Mouse (Mus musculus) urinary bladder, postnatal 10 days (tissue): Measurements from ENCODE around the gene Shtn1.

Experiments
- DNase-seq: peaks from one replicate; pipeline ENCODE4 v3.0.0; 2022; ENCODE audit warnings: low spot score

Gene Shtn1

GRCm38 (mm10) chr19:59052053-59052452 is 23.8 kb downstream of the Shtn1 start:
- no peak for DNase-seq

DNA sequence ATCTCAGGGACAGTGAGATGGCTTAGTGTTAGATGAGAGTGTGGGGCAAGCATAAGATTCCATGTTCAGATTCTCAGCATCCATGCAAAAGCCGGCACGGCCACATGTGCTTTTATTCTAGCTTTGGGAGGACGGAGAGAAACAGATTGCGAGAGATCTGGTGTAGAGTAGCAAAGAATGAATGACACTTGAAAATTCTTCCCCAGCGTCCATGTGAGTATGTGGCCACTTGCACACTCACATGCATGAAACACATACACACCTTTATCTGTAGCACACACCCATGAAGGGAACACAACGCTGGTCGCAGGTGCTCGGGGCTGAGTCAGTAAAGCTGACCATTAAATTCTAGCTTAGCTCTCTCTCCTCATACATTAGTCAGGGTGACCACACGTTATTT is 24.3 kb downstream of the Shtn1 start:
- no peak for DNase-seq

DNA sequence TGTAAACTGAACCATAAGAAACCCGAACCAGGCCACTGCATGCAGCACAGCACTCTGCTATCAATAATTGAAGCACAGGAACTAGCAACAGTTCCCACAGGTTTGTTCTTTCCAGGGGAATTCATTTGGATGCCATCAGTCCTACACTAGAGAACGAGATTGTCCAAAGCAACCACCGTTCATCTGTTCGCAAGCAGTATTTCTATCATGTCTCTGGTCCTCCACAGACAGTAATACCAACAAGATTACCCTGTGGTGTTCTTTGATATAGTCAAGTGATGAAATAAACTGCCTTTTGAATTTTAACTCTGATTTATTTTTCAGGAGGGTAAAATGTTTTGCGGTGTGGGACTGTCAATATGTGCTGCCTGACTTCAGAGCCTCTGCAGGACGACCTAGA is 27.0 kb downstream of the Shtn1 start:
- no peak for DNase-seq

DNA sequence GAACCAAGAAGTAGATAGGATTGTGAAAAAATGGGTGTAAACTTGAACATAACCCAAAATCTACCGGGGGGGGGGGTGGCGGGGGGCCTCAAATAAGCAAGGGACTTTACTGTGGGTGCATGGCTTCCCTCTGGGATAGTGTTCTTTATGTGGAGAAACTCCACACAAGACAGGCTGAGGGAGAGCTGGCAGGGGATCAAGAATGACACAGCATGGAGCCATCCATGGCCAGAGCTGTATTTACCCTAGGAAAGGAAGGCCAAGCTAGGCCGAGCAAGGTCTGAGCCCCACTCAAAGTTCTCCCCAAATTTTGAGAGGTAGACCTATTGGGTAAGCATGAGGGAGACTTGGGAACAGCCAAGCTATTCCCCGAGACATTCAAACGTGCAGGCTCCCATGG is 28.4 kb downstream of the Shtn1 start:
- no peak for DNase-seq

DNA sequence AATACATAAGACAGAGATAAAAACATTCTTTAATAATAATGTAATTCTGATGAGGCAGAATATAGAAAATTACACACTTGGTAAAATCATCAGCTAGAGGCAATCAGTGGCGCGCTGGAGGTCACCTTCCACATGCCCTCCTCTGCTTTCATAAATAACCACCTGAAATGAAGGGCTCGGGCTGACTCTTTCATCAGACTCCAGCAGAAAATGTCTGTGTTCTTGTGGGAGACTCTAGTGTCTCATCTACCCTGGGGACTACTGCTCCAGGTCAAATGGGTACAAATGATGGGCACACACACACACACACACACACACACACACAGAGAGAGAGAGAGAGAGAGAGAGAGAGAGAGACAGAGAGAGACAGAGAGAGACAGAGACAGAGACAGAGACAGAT is 34.8 kb downstream of the Shtn1 start:
- DNase-seq = no peak

GRCm38 (mm10) chr19:59038793-59039192 is 37.1 kb downstream of the Shtn1 start:
- no peak for DNase-seq

GRCm38 (mm10) chr19:59036811-59037210 is 39.1 kb downstream of the Shtn1 start:
- DNase-seq = no peak

DNA sequence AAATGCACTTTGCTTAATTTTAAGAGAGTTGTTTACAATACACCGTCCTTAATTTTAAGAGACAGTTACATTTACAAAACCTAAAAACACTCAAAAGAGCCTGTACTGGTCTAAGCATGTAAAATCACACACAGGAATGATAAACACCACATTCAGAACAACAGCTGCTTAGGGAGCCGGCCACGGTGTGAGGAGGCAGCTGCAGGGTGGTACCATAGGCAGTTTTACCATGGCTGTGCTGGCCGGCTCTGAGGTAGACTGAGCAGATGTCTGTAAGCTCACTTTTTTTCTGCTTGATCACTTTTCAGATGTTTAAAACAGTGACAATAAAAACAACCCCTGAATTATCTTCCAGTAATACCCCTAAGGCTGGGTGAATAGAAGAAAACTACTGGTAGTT is 42.7 kb downstream of the Shtn1 start:
- no peak for DNase-seq

DNA sequence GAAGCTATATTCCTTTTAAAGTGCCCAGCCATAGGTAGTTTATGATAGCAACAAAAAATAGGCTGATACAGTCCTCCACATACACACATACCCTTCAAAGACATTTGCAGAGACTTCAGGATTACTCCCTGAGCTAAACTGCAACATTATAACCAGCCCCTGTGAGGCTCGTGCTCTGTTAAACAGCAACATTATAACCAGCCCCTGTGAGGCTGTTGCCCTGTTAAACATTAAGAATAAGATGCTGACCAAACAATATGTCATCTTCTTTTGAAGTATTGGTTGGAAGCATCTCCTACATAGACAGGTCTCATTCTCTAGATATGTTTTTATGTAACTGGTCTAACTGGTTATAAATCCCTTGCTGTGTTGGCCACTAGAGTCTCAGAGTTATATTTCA is 45.7 kb downstream of the Shtn1 start:
- DNase-seq = no peak

DNA sequence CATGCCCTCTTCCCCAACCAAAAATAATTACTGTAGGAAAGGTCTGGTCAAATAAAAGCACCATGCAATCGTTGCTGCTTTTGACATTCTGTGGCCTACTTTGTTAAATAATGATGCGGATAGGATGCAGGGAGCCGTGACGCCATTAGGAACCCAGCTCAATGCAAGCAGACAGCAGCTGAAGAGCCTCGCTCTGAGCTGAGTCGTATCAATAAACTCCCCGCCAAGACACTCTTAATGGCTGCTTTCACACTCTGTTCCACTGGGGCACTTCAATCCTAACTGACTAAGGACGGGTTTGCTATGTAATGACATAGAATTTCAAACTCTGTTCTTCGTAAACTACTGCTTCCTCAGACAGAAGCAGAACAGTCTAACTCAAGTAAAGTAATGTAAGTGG is 46.9 kb downstream of the Shtn1 start:
- no peak for DNase-seq

DNA sequence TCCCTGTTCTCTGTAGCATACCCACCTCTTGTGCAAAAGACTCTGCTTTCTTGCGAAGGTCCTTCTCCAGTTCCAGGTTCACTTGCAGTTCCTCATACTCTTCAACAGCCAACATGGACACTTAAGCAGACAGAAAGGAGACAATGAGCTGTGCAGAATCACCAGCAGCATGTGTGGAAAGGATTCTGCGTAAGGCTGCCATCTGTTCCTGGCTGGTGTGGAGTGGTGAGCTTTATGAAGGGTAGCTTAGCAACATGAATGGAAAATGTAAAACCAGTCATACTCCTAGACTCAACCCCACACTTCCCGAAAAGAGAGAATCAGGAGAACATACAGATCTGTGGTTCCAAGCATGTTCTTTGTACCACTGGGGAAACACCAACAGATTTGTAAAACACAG is 47.8 kb downstream of the Shtn1 start:
- DNase-seq = no peak

GRCm38 (mm10) chr19:59023876-59024275 is 52.0 kb downstream of the Shtn1 start:
- no peak for DNase-seq

DNA sequence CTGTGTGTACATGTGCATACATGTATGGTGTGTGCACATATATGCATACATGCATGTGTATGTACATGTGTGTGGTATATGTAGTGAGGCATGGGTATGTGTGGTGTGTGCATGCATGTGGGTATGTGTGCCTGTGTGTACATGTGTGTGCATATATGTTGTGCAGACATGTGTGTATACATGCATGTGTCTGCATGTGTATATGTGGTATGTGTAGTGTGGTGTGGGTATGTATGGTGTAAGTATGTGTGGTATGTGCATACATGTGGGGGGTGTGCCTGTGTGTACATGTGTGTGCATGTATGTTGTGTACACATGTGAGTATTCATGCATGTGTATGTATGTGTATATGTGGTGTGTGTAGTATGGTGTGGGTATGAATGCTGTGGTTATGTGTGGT is 54.3 kb downstream of the Shtn1 start:
- no peak for DNase-seq

DNA sequence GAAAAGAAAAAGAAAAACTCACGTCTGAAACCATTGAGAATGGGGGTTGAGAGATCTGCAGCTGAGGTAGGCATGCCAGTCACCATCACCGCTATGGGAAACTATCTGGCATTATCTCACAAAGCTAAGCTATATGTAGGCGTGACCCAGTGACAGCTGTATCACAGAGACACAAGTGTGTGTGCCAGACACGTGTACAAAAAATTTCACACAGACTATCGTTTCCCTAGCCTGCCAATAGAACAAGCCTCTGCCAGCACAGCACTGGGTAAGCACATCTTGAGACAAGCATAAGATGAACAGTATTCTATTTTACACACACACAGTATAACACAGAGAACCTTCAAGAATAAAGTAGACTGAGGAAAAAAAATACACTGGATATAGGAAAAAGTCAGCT is 65.1 kb downstream of the Shtn1 start:
- DNase-seq = no peak

DNA sequence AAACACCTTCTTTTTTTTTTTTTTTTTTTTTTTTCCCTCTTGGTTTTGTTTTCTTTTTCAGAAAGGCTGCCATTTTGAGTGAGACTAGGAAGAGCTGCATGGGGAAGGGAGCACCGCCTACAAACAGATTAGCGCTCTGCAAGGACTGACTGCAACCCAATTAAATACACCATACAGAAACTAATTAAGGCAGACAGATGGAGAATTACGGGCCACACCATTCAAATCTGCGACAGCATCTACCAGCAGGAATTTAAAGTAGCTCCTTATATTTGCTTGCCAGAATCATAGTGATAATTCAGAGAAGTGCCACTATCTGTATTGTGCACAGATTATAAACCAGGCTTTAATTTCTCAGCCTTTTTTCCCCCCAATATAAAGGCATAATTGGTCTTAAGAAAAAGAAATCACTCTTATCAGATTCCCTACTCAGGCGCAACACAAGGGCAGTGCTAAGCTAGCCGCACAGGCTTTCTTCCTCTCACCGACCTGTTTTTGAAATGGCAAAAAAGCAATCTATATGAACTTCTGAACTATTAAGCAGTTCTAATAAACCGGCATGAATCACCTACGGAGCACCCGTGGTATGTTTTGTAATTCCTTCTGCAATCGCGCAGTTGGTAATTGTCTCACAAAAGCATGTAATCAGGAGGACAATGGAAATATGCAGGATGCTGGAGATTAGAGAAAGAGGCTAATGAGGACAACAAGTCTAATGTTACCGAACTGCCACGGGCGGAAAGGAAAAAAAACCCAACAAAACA is 69.1 kb downstream of the Shtn1 start:
- no peak for DNase-seq

GRCm38 (mm10) chr19:59002827-59003226 is 73.1 kb downstream of the Shtn1 start:
- DNase-seq = no peak

DNA sequence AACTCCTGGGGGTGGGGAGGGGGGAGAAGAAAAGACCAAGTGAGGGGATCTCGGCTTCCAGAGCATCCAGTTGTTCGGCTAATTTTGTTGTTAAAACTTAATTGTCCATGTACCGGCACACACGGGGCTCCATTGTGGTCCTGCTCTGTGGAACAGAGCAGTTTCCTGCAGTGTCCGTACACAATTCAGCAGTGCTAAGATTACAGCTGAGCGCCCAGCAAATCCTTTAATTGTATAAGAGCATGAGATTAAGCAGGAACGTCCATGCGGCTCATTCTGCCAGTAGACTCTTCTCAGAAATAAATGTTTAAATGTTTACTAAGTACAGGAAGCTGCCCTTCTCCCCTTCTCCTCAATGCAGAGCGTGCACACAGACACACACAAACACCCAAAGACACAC is 94.3 kb downstream of the Shtn1 start:
- no peak for DNase-seq

GRCm38 (mm10) chr19:58980056-58980440 is 95.9 kb downstream of the Shtn1 start:
- no peak for DNase-seq

GRCm38 (mm10) chr19:58979436-58980055 is 96.4 kb downstream of the Shtn1 start:
- no peak for DNase-seq

DNA sequence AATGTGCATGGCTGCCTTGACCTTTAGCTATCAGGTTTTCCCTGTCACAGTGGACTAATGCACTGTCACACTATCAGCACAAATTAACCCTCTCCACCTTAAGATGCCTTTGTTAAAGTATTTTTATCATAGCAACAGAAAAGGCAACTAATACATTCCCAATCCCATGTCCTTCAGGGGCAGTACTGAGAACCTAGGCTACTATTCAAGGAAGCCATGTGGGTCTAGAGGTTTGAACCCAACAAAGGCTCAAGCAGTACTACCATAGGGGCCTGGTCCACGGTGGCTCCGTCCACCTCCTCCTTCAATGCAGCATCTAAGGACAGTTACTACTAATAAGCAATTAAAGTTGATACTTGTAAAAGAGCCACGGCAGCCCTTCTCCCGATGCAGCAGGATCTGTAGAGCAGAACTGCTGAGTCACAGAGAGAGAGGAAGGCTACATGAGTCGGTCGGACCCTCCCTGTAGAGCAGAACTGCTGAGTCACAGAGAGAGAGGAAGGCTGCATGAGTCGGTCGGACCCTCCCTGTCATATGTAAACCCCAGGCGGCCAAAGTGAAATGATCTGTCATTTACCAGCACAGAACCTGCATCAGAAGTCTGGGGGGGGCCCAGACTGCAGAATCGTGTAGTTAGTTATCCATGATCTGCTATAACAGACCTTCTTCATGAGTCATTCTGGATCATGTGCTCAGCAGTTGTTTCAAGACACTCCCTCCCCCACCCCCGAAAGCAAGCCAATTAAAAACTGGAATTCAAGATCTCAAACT is 97.3 kb downstream of the Shtn1 start:
- no peak for DNase-seq

DNA sequence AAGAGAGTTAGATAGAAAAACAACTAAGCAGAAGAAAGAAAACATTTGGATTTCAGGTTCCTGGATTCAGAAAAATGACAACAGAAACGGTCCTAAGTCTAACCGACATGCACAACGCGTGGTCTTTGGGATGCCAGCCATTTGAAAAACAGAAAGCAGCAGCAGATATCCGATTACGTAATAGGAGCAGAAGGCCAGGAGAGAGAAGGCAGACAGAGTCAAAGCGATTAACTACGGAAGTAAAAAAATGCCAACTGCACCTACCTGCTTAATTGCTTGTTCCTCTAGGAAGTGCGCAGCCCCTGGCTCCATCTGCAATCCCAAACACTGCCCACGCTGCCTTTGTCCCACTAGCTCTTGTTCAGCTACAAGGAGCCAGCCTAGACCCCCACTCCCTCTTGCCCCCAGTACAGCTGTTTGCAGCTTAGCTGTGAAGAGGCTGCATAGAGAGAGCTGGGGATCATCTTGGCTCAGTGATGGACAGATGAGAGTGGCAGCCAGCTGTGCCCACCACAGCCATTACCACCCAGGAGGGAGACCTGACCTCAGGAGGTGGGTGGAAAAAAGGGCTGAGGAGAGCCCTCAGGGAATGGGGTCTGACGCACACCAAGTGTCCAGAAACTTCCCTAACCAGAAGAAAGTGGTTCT is 100.6 kb downstream of the Shtn1 start:
- DNase-seq = no peak

GRCm38 (mm10) chr19:58974126-58974525 is 101.8 kb downstream of the Shtn1 start:
- DNase-seq = no peak

GRCm38 (mm10) chr19:58970826-58971225 is 105.1 kb downstream of the Shtn1 start:
- no peak for DNase-seq
